Mouse (Mus musculus) adrenal gland, adult (tissue): ENCODE results near the gene Tns1.
"Not testable (repeated sequence)": the region's sequence is repeated elsewhere in the genome, so short reads cannot be mapped to it uniquely, and the experiment has no call there.

Experiments
- DNase-seq, 2 experiments: peaks; one replicate each; pipeline ENCODE4 v3.0.0; 2022 to 2023; ENCODE audit warnings: low spot score in 1 of 2; ENCODE audit not compliant: inconsistent age in 2 of 2

Gene Tns1

DNA sequence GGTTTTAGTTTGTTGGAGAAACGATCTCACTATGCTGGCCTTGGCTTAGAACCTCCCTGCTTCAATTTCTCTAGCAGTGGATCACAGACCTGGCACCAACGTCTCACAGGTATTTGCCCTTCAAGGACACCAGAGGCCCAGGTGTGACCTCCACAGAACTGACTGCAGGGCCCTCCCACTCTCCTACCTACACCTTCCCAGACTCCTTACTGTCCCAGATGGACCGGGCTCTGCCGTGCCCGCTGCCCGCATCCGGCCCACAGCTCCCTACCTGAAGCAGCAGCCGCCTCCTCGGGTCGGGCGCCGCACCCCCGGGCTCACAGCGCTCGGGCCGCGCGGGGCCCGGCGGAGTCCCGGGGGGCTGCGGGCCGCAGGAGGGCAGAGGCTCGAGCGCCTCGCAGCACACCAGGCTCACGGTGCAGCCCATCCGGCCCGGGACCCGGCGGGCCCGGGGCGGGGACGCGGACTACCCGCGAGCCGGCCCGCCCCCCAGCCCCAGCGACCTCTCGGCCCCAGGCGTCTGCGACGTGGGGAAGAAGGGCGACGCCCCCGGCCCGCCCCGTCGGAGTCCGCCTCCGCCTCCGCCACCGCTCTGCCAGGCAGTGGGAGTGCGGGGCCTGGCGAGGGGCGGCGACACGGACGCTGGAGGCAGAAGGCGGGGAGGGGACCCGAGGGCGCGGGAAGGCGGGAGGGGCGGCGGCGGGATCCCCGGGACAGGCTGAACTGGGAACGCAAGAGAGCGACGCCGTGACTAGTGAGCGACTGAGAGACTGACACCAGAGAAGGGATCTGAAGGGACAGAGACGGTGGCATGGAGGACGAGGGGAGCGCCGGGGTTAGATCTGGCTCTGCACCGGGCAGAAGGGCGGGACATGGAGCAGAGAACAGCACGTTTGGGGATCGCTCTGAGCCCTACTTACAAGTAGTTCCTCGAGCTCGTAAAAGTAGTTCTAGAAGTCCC, at the start of gene Tns1:
Tns1 (minus strand) TSS at position 429 of the 961 bp plus-strand sequence.
- DNase-seq: peak; percentile 79 to 82

DNA sequence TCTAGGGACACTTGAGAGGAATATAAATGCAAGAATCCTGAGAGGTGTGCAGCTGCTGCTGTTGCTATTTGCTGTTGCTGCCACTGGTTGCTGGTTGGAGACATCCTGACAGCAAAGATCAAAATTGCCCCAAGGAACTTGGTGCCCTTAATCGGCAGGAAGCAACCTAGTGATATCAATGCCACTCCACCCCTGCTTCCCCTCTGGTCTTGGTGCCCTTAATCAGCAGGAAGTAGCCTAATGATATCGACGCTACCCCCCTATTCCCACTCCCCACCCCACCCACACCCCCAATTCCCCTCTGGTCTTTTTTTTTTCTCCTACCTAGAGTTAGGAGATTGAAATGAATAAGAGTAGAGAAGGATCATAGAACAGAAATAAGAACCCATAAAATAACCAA, 48.5 kb upstream of the Tns1 start:
- DNase-seq: no peak

DNA sequence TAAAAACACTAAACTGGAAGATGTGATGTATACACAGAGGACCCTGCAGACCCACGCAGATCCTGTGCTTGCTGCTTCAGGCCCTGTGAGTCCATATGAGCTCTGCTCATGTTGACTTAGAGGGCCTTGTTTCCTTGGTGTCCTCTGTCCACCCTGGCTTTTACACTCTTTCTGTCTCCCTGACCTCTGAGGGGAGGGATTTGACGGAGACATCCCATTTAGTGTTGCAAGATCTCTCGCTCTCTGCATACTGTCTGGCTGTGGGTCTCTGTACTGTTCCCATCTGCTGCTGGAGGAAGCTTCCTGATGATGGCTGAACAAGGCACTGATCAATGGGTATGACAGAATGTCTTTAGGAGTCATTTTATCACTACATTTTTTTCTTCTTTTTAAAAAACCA, 45.5 kb upstream of the Tns1 start:
- DNase-seq: no peak

DNA sequence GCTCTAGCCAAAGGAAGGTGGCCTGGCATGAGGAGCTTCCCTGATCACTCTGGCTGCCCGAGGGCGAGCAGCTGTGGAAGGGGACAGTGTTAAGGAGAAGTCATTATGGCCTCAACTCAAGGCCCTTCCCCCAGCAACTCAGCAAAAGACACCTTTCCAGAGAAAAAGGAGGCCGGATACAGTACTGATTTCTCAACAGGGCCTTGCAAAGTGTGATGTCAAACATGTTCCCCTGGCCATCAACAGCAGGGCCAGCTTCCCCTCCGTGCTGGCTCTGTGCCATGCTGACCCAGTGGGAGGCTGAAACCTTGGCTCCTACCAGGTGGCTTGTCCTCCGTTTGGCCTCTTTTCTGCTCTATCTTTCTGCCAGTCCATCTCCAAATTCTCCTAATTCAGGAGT, 42.9 kb upstream of the Tns1 start:
- no peak for DNase-seq

DNA sequence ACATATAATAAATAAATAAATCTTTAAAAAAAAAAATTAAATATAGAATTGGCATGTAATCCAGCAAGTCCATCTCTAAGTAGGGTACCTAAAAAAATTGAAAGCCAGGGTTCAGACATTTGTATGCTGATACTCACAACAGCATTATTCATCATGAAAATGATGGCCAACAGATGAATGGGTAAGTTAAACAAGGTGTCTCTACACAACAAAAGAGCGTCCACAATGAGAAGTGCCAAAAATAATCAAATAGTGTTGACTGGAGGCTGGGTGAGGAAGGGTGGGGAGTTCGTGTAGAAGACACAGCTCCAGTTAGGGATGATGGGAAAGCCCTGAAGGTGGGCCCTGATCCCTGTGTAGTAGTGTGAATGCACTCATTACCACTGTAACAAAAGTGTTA, 35.8 kb upstream of the Tns1 start:
- DNase-seq: no peak

DNA sequence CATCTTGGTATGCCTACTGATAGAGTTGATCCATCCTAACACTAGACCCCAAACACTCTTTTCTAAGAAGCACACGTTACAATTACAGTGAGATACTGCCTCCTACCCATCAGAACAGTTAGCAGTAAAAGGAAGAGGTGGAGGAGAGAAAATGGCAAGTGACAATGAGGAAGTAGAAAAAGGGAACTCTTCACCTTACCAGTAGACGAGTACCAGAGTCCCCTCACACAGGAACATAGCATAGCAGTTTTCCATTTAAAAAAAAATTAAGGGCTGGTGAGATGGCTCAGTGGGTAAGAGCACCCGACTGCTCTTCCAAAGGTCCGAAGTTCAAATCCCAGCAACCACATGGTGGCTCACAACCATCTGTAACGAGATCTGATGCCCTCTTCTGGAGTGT, 35.4 kb upstream of the Tns1 start:
- not testable (repeated sequence) for DNase-seq

DNA sequence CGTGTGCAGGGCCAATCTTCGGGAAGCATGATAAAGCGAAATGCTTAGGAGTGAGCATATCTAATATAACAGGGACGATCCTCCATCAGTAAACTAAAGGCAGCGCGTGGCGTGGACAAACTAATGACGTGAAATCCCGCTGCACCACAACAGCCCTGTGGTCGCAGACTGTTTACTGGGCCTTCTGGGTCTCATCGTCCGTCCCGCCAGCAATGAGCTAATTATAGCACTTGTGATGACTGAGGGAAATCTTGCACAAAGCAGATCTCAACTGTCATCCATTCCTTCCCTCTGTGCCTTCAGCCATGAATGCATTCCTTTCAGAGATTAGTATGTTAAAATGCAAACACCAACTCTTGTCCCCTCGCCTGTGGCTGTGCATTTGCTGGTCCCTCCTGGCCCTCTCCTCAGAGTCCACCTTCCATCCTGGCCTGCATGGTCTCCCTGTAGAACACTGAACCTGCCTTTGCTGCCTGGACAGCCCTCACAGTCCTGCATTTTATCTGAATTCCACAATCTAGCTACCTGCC, 32.2 kb upstream of the Tns1 start:
- no peak for DNase-seq

DNA sequence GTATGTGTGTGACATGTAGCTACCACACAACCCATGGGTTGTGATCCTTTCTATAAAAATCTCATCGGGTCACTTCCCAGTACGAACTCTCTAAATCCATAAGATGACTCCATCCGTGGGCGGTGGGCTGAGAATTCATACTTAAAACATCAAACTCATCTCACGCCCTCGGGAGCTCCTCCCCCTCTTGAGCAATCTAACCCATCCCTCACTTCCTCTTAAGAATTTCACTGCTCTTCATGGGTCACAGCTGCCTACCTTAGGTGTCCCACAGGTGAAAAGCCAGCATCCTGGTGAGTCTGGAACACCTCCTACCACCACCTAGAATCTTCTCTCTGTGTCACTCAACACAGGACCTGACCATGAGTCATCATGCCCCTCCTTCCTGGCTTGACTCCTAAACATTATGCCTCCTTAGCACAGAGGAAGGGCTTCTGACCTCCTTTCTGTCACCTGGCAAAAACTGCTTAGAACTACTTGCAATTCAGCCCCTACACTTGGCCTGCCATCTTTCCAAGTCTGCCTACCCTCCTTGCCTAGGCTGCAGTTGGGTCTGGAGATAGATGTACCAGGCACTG, 31.3 kb upstream of the Tns1 start:
- DNase-seq: no peak

DNA sequence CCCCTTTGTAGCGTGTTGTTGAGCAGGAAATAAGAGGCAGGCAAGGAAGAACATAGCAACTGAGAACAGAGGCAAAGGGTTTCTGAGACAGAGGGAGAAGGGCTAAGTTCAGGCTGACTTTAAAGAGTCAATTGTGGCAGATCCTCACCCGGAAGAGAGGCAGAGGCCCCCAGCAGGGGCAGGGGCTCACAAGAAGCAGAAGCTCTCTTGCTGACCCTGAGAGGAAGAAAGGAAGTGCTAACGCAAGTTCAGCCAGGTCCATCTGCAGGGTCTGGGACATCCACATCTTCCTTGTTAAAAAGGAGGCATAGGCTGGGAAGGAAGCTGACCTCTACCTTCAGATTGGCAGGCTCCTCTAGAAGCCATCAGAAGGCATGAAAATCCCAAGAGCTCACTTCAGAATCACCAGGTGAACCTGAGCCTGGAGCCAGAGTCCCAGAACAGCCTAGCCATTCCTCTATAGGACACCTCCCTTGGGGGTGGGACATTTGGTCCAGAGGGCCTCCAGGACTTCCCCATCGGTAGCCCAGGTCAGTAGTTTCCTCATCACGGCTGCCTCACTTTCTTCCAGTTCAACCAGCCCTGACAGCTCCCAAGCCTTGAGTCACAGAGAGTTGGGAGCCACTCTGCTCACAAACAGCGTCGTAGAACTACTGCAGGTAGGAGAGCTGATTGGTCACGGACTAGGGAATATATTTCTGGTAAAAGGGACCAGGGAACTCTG, 29.4 kb upstream of the Tns1 start, which contains the start of gene Cxcr2:
Cxcr2 (plus strand) TSS at position 529 of the 724 bp plus-strand sequence.
- no peak for DNase-seq

DNA sequence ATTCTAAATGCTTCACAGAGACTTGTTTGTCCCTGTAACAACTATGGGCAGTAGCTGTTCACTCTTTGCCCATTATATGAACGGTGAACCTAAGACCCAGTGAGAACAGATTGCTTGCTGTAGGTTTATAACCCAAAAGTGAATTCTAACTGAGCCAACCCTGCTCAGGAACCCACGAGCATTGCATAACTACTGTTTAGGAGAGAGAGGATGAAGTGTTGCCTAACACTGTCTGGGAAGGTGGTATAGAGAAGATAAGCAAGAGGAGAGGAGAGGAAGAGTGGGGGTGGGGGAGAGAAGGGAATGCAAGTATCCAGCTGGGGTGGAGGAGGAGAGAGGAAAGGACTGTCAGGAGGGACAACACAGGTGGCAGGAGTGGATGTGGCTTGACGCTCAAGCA, 26.8 kb upstream of the Tns1 start:
- DNase-seq: no peak

DNA sequence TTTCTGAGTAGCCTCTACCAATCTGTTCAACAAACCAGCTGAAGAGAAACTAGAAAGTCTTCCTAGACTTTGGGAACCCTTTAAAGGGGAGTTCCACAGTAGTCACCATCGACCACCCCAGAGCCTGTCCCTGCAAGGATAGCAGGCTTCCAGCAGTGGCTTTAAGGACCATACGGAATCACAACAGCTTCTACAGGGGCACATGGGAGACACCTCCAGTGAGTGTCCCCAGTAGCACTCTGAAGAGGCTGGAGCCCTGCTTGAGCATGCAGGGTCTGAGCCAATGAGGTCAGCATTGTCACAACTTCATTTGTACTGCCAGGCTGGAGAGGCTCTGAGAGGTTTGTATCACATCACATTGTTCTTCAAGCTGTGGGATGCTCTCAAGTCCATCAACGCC, 25.9 kb upstream of the Tns1 start:
- no peak for DNase-seq

DNA sequence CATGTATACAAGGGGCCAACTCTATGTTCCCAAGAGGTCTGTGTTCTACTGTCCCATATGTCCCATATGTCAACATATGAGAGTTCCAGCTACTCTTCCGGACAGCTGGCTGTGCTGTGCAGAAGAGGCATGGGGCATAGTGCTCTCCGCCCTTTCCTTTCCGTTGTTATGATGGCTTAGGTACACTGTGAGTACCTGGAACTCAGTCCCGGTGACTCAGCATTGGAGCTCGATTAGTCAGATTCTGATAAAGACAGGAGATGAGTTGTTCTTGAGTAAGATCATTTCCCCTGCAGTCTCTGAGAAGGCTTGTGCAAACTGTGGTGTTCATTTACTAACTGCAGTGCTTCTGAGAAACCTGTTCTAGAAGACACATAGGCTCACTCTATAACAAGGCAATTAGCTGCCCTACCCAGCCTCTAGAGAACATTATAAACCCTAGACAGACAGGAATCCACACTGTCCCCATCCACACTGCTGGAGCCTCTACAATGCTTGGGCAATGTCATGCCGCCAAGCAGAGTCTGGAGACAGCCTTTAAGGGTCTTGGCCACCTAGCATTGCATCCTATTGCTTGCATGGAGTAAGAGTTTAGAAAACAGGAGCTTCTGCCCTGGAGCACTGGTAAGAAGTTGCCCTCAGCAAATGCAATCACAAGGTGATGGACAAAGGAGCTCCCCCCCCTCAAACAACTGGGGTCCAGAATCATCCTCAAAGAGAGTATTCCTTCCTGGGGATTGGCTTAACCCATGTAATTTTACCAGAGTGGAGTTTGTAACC, 25.0 kb upstream of the Tns1 start:
- DNase-seq: peak; percentile 54 to 57

DNA sequence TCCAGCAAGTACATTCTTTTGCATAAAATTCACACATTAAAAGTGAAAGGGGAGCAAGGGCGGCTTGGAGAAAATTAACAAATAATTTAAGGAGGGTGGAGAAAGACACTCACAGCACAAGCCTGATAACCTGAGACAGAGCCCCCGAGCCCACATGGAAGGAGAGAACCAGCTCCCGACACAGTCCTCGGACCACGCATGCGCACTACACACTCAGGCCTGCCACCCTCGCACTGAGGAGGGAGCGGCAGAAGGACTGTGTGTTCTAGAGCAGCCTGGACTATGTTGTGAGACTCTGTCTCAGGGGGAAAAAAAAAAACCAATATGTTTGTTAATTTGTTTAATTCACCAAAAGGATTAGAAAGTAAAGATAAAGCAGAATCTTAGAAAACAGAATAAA, 17.5 kb upstream of the Tns1 start:
- no peak for DNase-seq

DNA sequence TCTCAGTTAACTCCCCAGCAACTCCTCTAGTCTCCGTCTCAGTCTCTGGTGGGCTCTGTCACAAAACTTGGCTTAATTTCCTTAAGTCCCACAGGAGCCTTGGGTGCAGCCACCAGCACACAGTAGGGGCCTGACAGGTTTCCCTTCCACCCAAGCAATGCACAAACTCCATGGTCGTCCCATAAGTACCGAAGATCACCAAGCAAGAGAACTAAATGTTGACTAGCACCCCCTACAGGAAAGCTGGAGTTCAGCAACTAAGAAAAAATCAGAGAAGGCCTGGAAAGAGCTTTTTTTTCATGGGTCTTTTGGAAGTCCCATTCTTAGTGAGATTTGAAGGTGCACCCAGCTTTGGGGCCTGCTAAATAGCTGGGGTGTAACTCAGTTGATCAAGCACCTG, 15.2 kb upstream of the Tns1 start:
- DNase-seq: no peak

DNA sequence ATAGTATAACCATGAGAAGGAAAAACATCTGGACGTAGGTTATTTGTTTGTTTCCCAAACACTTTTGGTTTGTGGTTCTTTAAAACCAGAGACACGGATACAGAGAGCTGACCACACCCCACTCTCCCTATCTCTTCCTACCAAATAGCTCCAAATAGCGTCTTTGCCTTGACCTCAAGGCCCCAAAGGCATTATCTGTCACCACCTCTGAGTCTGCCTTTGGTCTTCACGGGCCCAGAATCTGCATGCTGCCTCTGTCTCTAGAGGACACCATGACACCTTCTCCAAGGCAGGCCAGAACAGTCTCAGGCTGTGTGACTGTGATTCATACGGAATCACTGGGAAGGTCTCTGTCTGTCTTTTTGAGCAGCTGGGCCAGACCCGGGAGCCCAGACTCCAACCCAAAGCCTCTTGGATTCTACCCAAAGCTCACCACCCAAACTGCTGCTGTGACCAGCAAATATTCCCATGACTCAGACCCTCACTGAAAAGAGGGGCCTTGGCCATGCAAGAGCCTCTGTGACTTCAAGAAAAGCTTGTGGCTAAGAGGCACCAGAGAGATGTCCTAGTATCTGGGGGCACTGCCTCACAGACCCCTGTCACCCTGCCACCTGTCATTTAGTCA, 11.2 kb upstream of the Tns1 start:
- DNase-seq: peak in 1 of 2 experiments; percentile 47

DNA sequence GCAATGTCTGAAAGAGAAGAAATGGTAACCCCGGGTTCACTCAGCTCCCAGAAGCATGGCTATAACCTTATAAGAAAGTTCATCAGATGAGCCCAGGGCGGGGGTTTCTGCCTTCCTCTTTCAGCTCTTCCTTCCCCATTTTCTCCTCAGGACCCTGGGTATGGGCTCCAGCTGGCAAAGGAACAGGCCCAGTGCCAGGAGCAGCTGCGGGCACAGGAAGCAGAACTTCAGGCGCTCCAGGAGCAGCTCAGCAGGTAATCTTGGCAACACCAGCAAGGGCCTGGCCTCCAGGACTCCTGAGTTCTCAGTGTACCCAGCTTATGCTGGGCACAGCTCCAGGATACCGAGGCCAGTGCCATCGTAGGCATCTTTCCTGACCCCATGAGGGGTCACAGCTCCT, 9.7 kb upstream of the Tns1 start:
- DNase-seq: no peak

DNA sequence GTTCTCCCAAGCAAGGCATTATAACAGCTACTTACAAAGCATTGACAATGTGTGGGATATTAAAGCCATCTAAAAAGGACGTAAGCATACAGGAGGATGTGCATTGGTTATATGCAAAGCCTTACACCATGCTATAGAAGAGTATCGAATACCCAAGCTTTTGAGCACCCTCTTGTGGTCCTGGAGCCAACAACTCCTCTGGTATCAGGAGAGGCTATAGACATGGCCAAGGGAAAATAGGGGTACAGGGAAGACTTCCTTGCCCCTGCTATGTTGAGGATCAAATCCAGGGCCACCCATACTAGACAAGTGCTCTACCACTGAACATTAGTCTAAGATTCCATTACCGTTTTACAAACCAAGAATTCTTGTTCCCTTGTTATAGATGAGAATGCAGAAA, 7.8 kb upstream of the Tns1 start:
- DNase-seq: no peak

DNA sequence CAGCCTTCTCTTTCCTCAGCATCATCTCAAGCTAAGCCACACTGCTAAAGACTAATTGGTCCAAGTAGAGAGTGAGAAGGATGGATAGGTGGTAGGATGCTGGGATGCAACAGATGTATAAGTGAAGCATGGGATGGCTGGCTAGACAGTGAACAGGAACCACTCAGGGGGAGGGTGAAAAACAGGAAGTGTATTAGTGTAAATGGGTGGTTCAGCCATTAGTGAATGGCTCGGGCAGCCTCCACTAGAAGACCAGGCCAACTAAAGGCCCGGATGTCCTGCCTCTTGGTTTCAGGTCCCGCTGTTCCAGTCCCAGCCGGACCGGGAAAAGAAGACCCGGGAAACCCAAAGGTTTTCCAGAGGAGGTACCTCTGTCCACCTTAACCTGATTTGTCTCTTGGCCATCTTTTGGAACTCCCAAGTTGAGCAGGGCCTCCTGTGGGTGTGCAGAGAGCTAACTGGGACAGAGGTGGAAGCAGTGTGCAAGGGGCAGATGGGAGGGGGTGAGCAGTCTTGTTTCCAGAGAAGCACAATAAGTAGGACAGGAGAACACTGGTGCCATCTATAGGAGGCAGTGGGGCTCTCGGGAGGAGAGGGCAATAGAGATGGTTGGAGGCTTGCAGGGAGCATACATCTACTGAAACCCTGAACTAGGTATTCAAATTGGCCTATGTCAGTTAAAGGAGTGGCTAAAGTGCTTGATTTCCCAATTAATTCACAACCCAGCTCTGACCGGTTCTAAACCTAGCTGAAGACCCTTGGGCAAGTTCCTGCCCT, 6.8 kb upstream of the Tns1 start:
- no peak for DNase-seq

DNA sequence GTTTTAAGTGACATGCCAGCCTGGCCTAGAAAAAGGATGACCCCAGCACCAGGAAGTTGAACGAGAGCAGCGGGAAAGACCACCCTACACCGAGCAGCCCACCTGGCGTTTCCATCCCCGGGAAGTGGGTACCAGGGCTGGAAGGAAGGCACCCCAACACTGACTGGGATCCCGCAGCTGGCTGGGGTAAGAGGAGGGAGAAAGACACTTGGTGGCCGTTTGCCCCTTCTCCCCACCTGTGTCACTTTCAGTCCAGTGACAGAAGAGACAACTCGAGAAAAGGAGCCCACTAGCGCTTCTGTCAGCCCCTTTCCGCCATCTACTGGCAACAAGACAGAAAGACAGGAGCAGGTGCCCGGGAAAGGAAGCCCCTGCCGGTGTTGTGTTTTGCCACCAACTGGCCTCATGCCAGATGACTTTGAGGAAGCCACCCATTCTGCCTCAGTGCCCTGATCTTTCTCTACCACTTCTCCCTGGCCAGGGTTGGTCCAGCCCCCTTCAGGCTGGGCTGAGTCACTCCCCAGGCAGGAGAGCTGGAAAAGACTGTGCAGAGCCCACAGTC, 823 bp upstream of the Tns1 start, which contains the start of gene Rufy4:
Rufy4 (plus strand) TSS at position 551 of the 562 bp plus-strand sequence.
- peak; percentile 78 to 91 for DNase-seq
